Mouse (Mus musculus): Measurements from ENCODE around the gene Atrx.

DNA sequence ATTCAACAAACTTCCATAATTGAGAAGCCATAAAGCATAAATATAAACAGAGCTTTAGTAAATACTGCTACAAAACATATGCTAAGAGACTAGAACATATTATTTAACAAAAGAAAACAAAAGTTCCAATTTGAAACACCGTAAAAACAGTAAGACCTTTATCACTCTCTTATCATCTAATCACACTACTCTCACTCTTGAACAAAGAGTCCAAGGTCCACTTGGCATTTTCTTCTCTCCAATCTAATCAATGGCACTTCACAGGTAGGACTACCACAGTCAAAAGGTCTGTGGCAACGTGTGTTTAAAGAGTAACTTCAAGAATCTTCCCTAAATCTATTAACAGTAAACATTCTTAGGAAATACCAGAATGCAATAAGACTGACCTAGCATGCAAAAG, 42.3 kb downstream of the Atrx start:
- TF ChIP-seq POLR2A (IDR thresholded peaks at IDR 0.05; ENCODE audit: borderline replicate concordance, insufficient read depth, low read length), result no peak
- no peak for TF ChIP-seq CTCF (IDR thresholded peaks at IDR 0.05; ENCODE audit: borderline replicate concordance, insufficient read depth, low read depth, low read length)

Measured in cerebellum, adult 2 months (tissue).